ENCODE assay signal across 13 mouse cellular contexts in genomic region chr4:97581314-97582063, GRCm38 (mm10).
A peak's percentile ranks its signal among the peaks of the same experiment; 100 is the strongest.
DNase-seq lines count a peak whose midpoint lies in the region; ATAC-seq and TF ChIP-seq lines count a peak whose summit lies in the region.
"Had no signal": no experiment of that assay in that cellular context is flagged by ENCODE, and none has a peak within 500 bp of the region (broad histone marks: within the 10 kb centered on the region; RNA-seq: fewer than 3 reads in every experiment).

No protein-coding gene starts in this region.

- no peaks in the 10 kb centered on the region for H3K36me3 ChIP-seq in heart, embryonic 11.5 days (ENCODE audit: control insufficient read depth, insufficient read depth, low read length)
- no peaks in the 10 kb centered on the region for H3K36me3 ChIP-seq in embryonic facial prominence, embryonic 11.5 days (replicated peaks; ENCODE audit: control insufficient read depth, insufficient read depth, low read depth, low read length)
- H3K36me3 ChIP-seq in hindbrain, embryonic 11.5 days (ENCODE audit: control insufficient read depth, insufficient read depth, low read length), result no peaks in the 10 kb centered on the region
- no peaks in the 10 kb centered on the region for H3K36me3 ChIP-seq in midbrain, postnatal 0 days (ENCODE audit: insufficient read depth, low read length)
- H3K36me3 ChIP-seq: lung, embryonic 15.5 days had no signal

- DNase-seq in heart, adult 11 months, result no peak
- peak; percentile 80 for DNase-seq in embryonic facial prominence, embryonic 11.5 days (ENCODE audit: low spot score)
- DNase-seq in hindbrain, embryonic 11.5 days (ENCODE audit: low spot score), result no peak
- peak; percentile 81 for DNase-seq in midbrain, postnatal 0 days (ENCODE audit: low spot score)
- no peak for DNase-seq in right cerebral cortex, postnatal 14 days
- no peak for DNase-seq in gastrocnemius, postnatal 14 days
- DNase-seq in heart, postnatal 10 days, result no peak
- DNase-seq: heart, adult 18-20 months; kidney, adult 11 months; right cerebral cortex, postnatal 25 days had no signal

- no peak overlapping the region for H3K27ac ChIP-seq in heart, embryonic 11.5 days (ENCODE audit: low read depth, low read length)
- H3K27ac ChIP-seq in embryonic facial prominence, embryonic 11.5 days (replicated peaks; ENCODE audit: low read depth, low read length), result peak overlapping the region; percentile 54; the same call in 1 of the 2 replicates
- H3K27ac ChIP-seq in hindbrain, embryonic 11.5 days (ENCODE audit: low read depth, low read length), result no peak overlapping the region; the same call in 1 of the 2 replicates
- H3K27ac ChIP-seq in midbrain, postnatal 0 days (ENCODE audit: low read depth, low read length), result peak overlapping the region; percentile 34
- H3K27ac ChIP-seq: lung, embryonic 15.5 days had no signal

- 54% methylated on average over 12 of the region's 12 CpGs for WGBS in heart, embryonic 11.5 days (ENCODE audit: insufficient replicate concordance)
- 25% methylated on average over 12 of the region's 12 CpGs for WGBS in embryonic facial prominence, embryonic 11.5 days
- 44% methylated on average over 12 of the region's 12 CpGs for WGBS in hindbrain, embryonic 11.5 days
- WGBS in midbrain, postnatal 0 days, result 40% methylated on average over 12 of the region's 12 CpGs

- ATAC-seq in heart, embryonic 11.5 days (replicated peaks; ENCODE audit: insufficient number of reproducible peaks, low FRiP score, low TSS enrichment), result no peak
- ATAC-seq in embryonic facial prominence, embryonic 11.5 days (replicated peaks; ENCODE audit: insufficient number of reproducible peaks, low FRiP score, low TSS enrichment, low read depth), result 0 out of 2 replicates have a peak, but pooled peaks have one; percentile 40
- no peak for ATAC-seq in hindbrain, embryonic 11.5 days (ENCODE audit: low FRiP score)
- ATAC-seq in midbrain, postnatal 0 days (ENCODE audit: low FRiP score), result no peak

- H3K27me3 ChIP-seq in heart, embryonic 11.5 days (ENCODE audit: control insufficient read depth, insufficient read depth, low read length), result no peaks in the 10 kb centered on the region
- H3K27me3 ChIP-seq in embryonic facial prominence, embryonic 11.5 days (ENCODE audit: control insufficient read depth, insufficient read depth, low read length), result no peaks in the 10 kb centered on the region
- H3K27me3 ChIP-seq in hindbrain, embryonic 11.5 days (ENCODE audit: control insufficient read depth, insufficient read depth, low read length), result no peaks in the 10 kb centered on the region
- H3K27me3 ChIP-seq in midbrain, postnatal 0 days (ENCODE audit: insufficient read depth, low read length), result no peaks in the 10 kb centered on the region
- H3K27me3 ChIP-seq: lung, embryonic 15.5 days had no signal

- H3K9me3 ChIP-seq in heart, embryonic 11.5 days (replicated peaks; ENCODE audit: control insufficient read depth, low read length), result no peaks in the 10 kb centered on the region
- no peaks in the 10 kb centered on the region for H3K9me3 ChIP-seq in embryonic facial prominence, embryonic 11.5 days (replicated peaks; ENCODE audit: control insufficient read depth, low read length)
- H3K9me3 ChIP-seq in hindbrain, embryonic 11.5 days (ENCODE audit: control insufficient read depth, low read length), result no peaks in the 10 kb centered on the region
- no peaks in the 10 kb centered on the region for H3K9me3 ChIP-seq in midbrain, postnatal 0 days (ENCODE audit: low read length)
- H3K9me3 ChIP-seq: lung, embryonic 15.5 days had no signal

- H3K4me1 ChIP-seq in heart, embryonic 11.5 days (ENCODE audit: control insufficient read depth, insufficient read depth, low read length), result no peaks in the 10 kb centered on the region
- H3K4me1 ChIP-seq in embryonic facial prominence, embryonic 11.5 days (ENCODE audit: control insufficient read depth, insufficient read depth, low read length), result peaks cover 3% of the 10 kb centered on the region
- H3K4me1 ChIP-seq in hindbrain, embryonic 11.5 days (replicated peaks; ENCODE audit: control insufficient read depth, insufficient read depth, low read length), result no peaks in the 10 kb centered on the region
- no peaks in the 10 kb centered on the region for H3K4me1 ChIP-seq in midbrain, postnatal 0 days (ENCODE audit: insufficient read depth, low read length)

- no peak overlapping the region for H3K9ac ChIP-seq in heart, embryonic 11.5 days (ENCODE audit: low read depth, low read length)
- H3K9ac ChIP-seq in embryonic facial prominence, embryonic 11.5 days (replicated peaks; ENCODE audit: low read length), result peak overlapping the region; percentile 34; the same call in 1 of the 2 replicates
- H3K9ac ChIP-seq in hindbrain, embryonic 11.5 days (ENCODE audit: low read depth, low read length), result no peak overlapping the region
- no peak overlapping the region for H3K9ac ChIP-seq in midbrain, postnatal 0 days (replicated peaks; ENCODE audit: low read length, poor library complexity, severe bottlenecking)
- H3K9ac ChIP-seq: lung, embryonic 15.5 days had no signal

- H3K4me2 ChIP-seq in heart, embryonic 11.5 days, result peak overlapping the region; percentile 5
- peak overlapping the region; percentile 24 for H3K4me2 ChIP-seq in embryonic facial prominence, embryonic 11.5 days (ENCODE audit: low read depth, low read length)
- H3K4me2 ChIP-seq in hindbrain, embryonic 11.5 days (replicated peaks; ENCODE audit: low read depth, low read length), result peak overlapping the region; percentile 17; the same call in 1 of the 2 replicates
- H3K4me2 ChIP-seq in midbrain, postnatal 0 days (ENCODE audit: low read depth, low read length, poor library complexity, severe bottlenecking), result peak overlapping the region; percentile 32
- H3K4me2 ChIP-seq: lung, embryonic 15.5 days had no signal

- H3K4me3 ChIP-seq in heart, embryonic 11.5 days (ENCODE audit: low read depth, low read length), result no peak overlapping the region
- peak overlapping the region; percentile 34; the same call in 1 of the 2 replicates for H3K4me3 ChIP-seq in embryonic facial prominence, embryonic 11.5 days (ENCODE audit: low read depth, low read length)
- no peak overlapping the region for H3K4me3 ChIP-seq in hindbrain, embryonic 11.5 days (ENCODE audit: low read depth, low read length)
- peak overlapping the region; percentile 25; the same call in 1 of the 2 replicates for H3K4me3 ChIP-seq in midbrain, postnatal 0 days (ENCODE audit: low read depth, low read length)
- H3K4me3 ChIP-seq: lung, embryonic 15.5 days; myocyte had no signal

- TF ChIP-seq CTCF in midbrain, postnatal 0 days (IDR thresholded peaks at IDR 0.05), result no peak

- intact Hi-C loops in gastrocnemius, postnatal 14 days (cut with DNase I; ENCODE audit: low total_unique reads), result loop anchor here (5.0 kb wide), 1 partner anchor 166 kb away; no protein-coding TSS in a partner anchor
- intact Hi-C loops in heart, postnatal 10 days (cut with DNase I), result no loop called here

Comparison
In these comparisons a context has a peak if more than half of its experiments do, and no peak if none do; other contexts are left out.
1. H3K27ac ChIP-seq: peak in embryonic facial prominence, embryonic 11.5 days (single experiment) and midbrain, postnatal 0 days (single experiment); none in heart, embryonic 11.5 days (single experiment) and hindbrain, embryonic 11.5 days (single experiment).
2. H3K4me3 ChIP-seq: peak in embryonic facial prominence, embryonic 11.5 days (single experiment) and midbrain, postnatal 0 days (single experiment); none in heart, embryonic 11.5 days (single experiment) and hindbrain, embryonic 11.5 days (single experiment).
3. DNase-seq: peak in embryonic facial prominence, embryonic 11.5 days (single experiment) and midbrain, postnatal 0 days (single experiment); none in heart, adult 11 months (single experiment), hindbrain, embryonic 11.5 days (single experiment), right cerebral cortex, postnatal 14 days (single experiment), gastrocnemius, postnatal 14 days (single experiment) and heart, postnatal 10 days (0 of 2).
4. Peak in every context shown above with its lines, with median percentiles within 50 percentile points of each other: H3K4me2 ChIP-seq.